Mouse (Mus musculus): ENCODE measurements at regions not wholly inside any gene's neighbourhood (a gene's known extent, or its start where the extent isn't known, plus 50 kb on each side); places are given as distances from the start of the nearest gene placed in this dataset.

- no peak for DNase-seq (ENCODE audit: low read depth, low spot score)
Observed at GRCm38 (mm10) chr10:98650533-98650932, 263.7 kb upstream of the Atp2b1 start.

- no peak for DNase-seq (ENCODE audit: low read depth, low spot score)
Observed at GRCm38 (mm10) chr10:98651127-98651526, 263.1 kb upstream of the Atp2b1 start.

DNA sequence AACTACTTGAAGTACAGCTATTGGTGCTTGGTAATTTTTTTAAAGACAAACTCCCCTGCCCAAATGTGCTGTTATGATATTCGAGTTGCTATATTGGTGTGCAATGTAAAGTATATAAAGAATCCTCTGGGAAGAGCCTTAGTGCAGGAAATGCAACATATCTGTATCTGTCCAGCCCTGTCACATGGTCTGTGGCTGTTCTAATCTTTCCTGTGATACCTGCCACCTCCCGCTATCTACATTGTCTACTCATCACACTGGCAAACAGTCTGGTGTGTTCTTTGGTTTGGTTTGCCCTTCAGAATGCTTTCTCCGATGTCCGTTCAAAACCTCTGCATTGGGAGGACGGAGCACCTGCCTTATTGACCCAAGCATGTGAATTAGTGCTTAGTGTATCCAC, 262.6 kb upstream of the Atp2b1 start:
- no peak for DNase-seq (ENCODE audit: low read depth, low spot score)

- DNase-seq (ENCODE audit: low read depth, low spot score) = no peak
Observed at GRCm38 (mm10) chr10:98652084-98652483, 262.1 kb upstream of the Atp2b1 start.

DNA sequence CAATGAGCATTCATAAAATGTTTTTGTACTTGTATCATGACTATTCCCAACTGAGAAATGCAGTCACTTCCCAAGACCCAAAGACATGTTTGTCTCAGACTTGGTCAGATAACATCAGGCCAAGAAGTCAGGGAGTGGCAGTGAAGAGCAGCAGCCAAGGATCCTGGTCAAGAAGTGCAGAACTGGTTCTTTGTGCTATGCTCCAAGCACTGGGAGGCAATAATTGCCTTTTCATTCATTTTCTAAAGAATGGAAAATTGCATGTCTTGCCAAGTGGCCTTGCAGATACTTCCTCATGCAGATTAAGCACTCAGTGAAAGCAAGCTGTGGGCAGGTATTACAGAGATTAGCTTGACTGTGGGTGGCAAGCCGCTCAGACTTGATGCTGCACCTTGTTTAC, 253.5 kb upstream of the Atp2b1 start:
- no peak for DNase-seq (ENCODE audit: low read depth, low spot score)

GRCm38 (mm10) chr10:98665936-98666505, 248.2 kb upstream of the Atp2b1 start:
- DNase-seq (ENCODE audit: low read depth, low spot score) = no peak

- DNase-seq (ENCODE audit: low read depth, low spot score) = no peak
Observed at GRCm38 (mm10) chr10:98667728-98668127, 246.5 kb upstream of the Atp2b1 start.

DNA sequence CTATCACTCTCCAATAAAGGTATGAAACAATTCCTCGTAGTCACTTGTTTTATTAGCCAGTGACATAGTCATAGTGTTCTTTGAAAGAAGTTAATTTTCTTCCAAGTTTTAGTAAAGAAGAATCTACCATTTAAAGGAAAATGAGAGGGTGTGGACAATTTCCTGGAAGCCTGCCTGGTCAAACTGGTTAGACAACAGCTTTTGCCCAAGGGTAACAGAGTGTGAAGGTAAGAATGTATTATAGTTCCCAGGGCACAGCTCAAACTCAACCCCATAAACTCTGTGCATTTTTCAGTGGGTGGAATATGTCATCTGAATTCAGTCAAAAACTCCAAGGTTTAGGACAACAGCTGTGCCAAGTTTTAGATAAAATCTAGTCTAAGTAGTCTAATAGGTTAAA, 240.1 kb upstream of the Atp2b1 start:
- no peak for DNase-seq (ENCODE audit: low read depth, low spot score)

GRCm38 (mm10) chr10:98676907-98677306, 237.3 kb upstream of the Atp2b1 start:
- no peak for DNase-seq (ENCODE audit: low read depth, low spot score)

DNA sequence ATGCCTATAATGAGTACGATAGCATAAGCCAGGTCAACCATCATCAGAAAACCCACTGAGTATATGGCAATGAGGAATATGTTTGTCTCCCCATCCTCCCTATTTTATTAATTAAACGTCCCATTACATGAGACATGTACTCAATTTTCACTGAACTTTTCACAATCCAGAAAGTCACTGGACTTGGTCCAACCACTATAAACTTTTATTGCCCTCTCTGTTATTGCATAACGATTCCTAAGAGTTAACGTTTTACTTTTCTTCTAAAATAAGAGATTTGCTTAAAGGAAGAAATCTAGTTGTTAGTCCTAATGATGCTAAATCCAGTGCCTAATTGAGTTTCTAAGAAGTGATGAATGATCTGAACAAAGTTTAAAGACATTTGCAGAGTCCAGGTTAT, 236.0 kb upstream of the Atp2b1 start:
- no peak for DNase-seq (ENCODE audit: low read depth, low spot score)

- no peak for DNase-seq (ENCODE audit: low read depth, low spot score)
Observed at GRCm38 (mm10) chr10:98682436-98682835, 231.8 kb upstream of the Atp2b1 start.

GRCm38 (mm10) chr10:98684195-98684594, 230.0 kb upstream of the Atp2b1 start:
- DNase-seq (ENCODE audit: low read depth, low spot score) = no peak

- no peak for DNase-seq (ENCODE audit: low read depth, low spot score)
Observed at GRCm38 (mm10) chr10:98684707-98685106, 229.5 kb upstream of the Atp2b1 start.

DNA sequence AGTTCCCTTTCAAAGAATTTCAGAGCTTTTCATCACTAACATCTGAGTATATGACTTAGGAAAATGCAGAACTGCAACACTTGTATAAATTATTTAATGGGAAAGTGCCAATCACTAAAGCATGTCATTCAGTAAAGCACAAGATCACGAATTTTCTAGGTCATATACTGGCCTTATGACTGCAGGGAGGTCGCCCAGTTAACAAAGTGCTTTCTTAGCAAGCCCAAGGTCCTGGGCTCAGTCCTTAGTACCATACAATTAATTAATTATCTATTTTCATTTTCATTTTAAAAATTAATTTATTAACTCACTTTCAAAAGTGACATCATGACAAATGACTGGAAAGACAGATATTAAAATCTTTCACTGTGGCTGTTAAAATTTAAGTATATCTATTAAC, 228.5 kb upstream of the Atp2b1 start:
- DNase-seq (ENCODE audit: low read depth, low spot score) = no peak

DNA sequence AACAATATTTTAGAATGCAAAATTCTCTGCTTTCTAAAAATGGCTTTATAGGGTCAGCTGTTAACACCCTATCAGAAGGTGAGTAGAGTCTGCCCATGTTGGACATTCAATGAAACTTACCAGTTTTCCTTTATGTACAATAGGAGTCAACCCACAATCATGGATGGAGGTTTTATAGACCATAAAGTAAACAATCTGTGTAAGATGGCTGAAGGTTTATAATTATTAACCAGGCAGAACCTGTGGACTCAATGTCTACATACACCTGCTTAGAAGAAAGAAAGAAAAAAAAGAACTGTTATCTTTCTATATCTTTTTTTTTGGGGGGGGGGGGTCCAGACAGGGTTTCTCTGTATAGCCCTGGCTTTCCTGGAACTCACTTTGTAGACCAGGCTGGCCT, 227.8 kb upstream of the Atp2b1 start:
- no peak for DNase-seq (ENCODE audit: low read depth, low spot score)

DNA sequence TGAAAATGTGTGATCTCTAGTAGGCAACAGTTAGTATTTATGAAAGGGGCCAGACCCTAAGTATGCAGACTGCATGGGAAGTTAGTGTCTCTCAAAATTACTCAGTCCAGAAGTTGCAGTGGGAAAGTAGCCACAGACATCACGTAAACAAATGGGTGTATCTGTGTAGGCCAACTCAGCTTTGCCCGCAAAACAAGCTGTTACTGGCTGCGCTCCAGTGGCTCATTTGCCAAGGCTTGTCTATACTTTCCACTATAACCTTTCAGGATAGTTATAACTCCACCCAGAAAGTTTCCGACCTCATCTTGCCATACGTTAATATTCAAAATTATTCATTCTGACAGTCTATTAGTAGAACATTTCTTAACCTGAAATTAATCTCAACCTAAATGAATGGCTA, 222.4 kb upstream of the Atp2b1 start:
- DNase-seq (ENCODE audit: low read depth, low spot score) = no peak

DNA sequence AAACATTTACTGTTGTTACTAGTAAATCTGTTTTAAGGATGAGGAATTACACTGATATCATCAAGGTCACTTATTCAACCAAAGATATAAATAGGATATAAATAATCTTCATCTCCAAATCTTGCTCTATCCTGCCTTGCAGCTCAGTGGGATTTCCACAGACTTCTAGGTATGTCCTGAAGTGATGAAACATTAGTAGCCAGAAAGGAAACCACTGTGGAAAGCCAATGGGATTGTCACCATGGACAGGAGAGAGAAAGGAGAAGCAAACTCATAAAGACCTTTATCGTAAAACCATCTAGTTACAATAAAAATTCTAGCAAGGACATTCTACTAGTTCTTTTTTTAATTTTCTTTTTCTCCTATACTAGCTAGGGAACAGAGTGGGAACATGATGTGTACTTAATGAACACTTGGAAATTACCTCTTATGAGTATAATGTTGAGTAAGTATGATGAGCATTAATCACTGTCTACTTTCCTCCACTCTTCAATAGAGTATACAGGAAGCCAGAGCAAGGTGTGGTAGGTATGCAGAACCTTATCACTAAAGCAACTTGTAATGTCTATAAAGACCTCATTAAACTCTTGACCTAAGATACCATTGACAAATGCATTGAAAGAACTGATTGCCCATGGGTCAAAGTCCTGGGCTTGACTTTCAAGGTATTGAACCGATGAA, 219.4 kb upstream of the Atp2b1 start:
- DNase-seq (ENCODE audit: low read depth, low spot score) = no peak

- no peak for DNase-seq (ENCODE audit: low read depth, low spot score)
Observed at GRCm38 (mm10) chr10:98695371-98695725, 218.9 kb upstream of the Atp2b1 start.

- DNase-seq (ENCODE audit: low read depth, low spot score) = no peak
Observed at GRCm38 (mm10) chr10:98697866-98698265, 216.3 kb upstream of the Atp2b1 start.

GRCm38 (mm10) chr10:98699579-98699978, 214.6 kb upstream of the Atp2b1 start:
- no peak for DNase-seq (ENCODE audit: low read depth, low spot score)

DNA sequence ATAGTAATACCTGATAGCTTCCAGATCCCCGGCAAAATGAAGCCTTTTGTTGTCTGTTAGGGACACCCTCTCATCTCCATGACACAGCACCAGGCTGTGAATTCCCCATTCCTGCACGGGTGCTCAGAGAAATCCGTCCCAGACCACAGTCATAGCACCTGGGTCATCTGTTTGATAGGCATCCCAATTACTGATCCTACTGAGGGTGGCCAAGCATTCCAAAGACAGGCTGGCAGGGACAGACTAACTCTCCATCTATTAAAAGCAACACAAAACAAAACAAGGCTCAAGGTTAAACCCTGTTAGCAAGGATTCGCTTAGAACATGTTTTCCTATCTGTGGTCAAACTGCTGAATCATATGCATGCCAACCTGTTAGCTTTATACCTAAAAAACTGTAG, 213.8 kb upstream of the Atp2b1 start:
- no peak for DNase-seq (ENCODE audit: low read depth, low spot score)

DNA sequence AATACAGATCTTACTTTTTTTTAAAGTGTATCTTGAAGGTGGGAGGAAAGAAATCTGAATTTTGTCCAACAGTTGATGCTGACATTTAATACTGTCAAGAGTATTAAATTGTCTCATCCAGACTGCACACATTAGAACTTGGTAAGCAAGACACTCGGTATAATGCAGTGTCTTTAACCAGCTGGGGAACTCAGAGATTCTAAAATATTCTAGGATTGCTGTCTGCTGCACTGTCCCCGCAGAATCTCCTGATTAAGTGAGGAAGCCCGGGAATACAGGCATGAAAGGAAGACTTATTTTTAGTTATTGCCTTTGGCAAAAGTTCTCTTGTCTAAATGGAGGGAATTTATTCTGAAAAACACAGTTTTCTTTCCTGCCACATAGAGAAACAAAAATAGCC, 212.9 kb upstream of the Atp2b1 start:
- DNase-seq (ENCODE audit: low read depth, low spot score) = no peak

DNA sequence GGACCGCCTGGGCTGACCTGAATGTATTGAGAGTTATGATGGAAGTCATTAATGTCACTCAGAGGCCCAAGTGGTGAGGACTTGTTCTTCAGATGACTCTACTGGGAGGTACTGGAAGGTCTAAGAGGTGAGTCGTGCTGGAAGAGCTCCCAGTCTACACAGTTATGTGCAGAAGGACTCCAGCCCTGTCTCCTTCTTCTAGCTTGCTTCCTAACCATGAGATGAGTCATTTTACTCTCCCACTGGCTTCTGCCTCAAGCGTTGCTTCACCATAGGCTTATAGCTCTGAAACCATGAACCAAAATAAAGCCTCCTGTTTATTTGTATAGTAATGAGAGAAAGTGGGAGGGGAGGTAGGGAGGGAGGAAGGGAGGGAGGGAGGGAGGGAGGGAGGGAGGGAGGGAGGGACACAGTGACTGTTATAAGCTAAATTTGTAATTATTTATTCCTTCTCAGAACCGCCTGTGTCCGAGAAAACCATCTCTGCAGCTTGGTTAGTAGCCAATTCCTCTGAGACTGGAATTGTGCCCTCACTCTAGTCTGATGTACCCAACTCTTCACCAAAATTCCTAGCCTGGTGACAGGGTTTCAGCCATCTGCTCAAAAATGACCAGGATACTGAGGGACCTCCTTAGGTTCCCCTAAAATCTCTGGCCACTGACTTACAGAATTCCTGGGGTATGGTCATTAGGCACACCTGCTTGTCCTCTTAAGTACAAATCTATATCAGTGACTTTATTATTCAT, 211.6 kb upstream of the Atp2b1 start:
- no peak for DNase-seq (ENCODE audit: low read depth, low spot score)

Data from retina, postnatal 7 days (tissue).